Mouse (Mus musculus) hindbrain, embryonic 10.5 days (tissue): Measurements from ENCODE around the gene Gfy. TPM values are rescaled to one million over a fixed set of nuclear protein-coding genes. Genes with fewer than 3 reads are reported as not detected.

ENCODE experiments used
- DNase-seq: peaks from one replicate; pipeline ENCODE4 v3.0.0-alpha.2; 2017; ENCODE audit warnings: low spot score
- H3K27ac ChIP-seq: fragments of 300-500 bp; sonication (generic); 2 replicates; pipeline ENCODE4 v1.5.1; 2016; ENCODE audit warnings: mild to moderate bottlenecking, moderate library complexity
- H3K27me3 ChIP-seq: fragments of 300-500 bp; sonication (generic); 2 replicates; pipeline ENCODE4 v1.6.1; 2016; ENCODE audit warnings: mild to moderate bottlenecking; ENCODE audit not compliant: poor library complexity, insufficient read depth, severe bottlenecking
- H3K36me3 ChIP-seq: fragments of 300-500 bp; sonication (generic); 2 replicates; pipeline ENCODE4 v1.6.1; 2016; ENCODE audit warnings: mild to moderate bottlenecking, moderate library complexity
- H3K4me1 ChIP-seq: fragments of 300-500 bp; sonication (generic); replicated peaks from 2 replicates; pipeline ENCODE4 v1.6.1; 2016; ENCODE audit warnings: mild to moderate bottlenecking
- H3K4me3 ChIP-seq: fragments of 300-500 bp; sonication (generic); 2 replicates; pipeline ENCODE4 v1.5.1; 2016; ENCODE audit warnings: mild to moderate bottlenecking, moderate library complexity
- H3K9me3 ChIP-seq: fragments of 300-500 bp; sonication (generic); 2 replicates; pipeline ENCODE4 v1.6.1; 2016; ENCODE audit warnings: mild to moderate bottlenecking, moderate library complexity
- WGBS: fragments of 180-500 bp; shearing (Covaris S2); methylation state at CpG from one replicate; pipeline ENCODE4 v1.1.7; 2016; 5-methylcytosine and 5-hydroxymethylcytosine counted together
- polyA plus RNA-seq: library from polyadenylated mRNA; unstranded; fragments of >200 nt; fragmentation: Nextera tagmentation; extraction: Ambion mirVana; gene quantifications from 2 replicates; pipeline ENCODE4 v1.2.1, GENCODE M21; 2016

Gene Gfy
- polyA plus RNA-seq, 1 experiment from 2014 or later: not detected

DNA sequence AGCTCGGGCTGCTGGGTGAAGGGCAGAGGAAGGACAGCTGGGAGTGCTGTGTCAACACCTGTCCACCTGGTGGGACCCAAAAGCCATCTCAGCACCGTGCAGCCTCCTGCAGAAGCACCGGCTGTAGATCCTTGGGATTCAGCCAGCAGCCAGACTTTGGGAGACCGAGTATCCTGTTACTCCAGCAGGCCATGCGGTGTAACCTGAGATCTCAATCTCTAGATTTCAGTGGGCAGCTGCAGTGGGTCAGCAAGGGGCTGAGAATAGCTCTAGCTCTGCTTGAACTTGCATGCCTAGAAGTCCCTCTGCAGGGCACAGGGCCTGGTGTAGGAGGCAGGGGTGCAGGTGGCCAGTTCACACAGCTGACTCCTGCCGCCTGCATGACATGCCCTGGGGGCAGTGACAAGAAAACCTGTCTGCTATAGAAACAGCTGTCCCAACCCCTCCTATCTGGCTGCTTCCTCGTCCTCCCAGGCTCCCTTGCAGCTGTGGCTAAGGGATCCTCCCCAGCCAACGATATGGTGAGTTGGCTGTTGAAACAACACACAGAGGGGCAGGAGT is 12.5 kb upstream of the Gfy start:
- Histone ChIP-seq H3K9me3 (no peaks in the 10 kb centered on the region), H3K27me3 (peaks cover 71% of the 10 kb centered on the region), H3K27ac (0 out of 2 replicates have a peak overlapping the region, but pooled peaks have one; percentile 5), H3K4me3 (no peak overlapping the region), H3K4me1 (peaks cover 49% of the 10 kb centered on the region), H3K36me3 (no peaks in the 10 kb centered on the region)
- DNase-seq: peak; percentile 53
- 18% methylated on average over 8 of the region's 8 CpGs for WGBS

DNA sequence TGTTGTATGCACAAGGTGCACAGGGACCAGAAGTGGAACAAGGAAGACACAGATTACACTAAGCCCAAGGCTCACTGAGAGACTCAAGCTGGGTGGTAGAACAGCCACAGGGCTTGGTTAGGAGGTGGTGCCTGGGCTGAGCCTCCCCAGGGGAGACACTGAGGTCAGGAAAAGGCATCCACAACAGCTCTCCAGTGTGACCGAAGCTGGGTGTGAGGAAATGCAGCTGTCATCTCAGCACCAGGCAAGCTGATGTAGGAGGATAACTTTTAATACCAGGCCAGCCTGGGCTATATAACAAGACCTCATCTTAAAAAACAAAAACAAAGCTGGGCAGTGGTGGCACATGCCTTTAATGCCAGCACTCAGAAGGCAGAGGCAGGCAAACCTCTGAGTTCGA is 11.8 kb upstream of the Gfy start:
- Histone ChIP-seq H3K9me3 (no peaks in the 10 kb centered on the region), H3K4me3 (no peak overlapping the region), H3K4me1 (peaks cover 42% of the 10 kb centered on the region), H3K27ac (no peak overlapping the region), H3K36me3 (no peaks in the 10 kb centered on the region), H3K27me3 (peaks cover 74% of the 10 kb centered on the region)
- 74% methylated on average over 2 of the region's 2 CpGs for WGBS
- DNase-seq: no peak

DNA sequence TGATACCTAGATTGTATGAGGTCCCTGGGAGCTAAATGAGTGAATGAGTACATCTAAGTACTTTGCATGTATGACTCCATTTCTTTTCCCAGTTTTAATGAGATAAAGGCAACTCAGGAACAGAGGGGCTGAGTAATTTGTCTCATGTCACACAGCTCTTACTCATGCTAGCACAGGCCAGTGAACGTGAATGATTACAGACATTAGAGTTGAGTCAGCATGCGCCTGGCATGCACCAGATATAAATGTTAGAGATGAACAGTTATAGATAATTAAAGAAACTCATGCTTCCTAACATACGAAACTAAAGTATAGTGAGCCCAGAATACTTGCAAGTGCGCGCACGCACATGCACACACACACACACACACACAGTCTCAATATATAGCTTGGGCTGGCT is 10.8 kb upstream of the Gfy start:
- WGBS: 90% methylated on average over 6 of the region's 6 CpGs
- Histone ChIP-seq H3K9me3 (no peaks in the 10 kb centered on the region), H3K27me3 (peaks cover 75% of the 10 kb centered on the region), H3K4me3 (no peak overlapping the region), H3K4me1 (peaks cover 34% of the 10 kb centered on the region), H3K27ac (no peak overlapping the region), H3K36me3 (no peaks in the 10 kb centered on the region)
- no peak for DNase-seq

DNA sequence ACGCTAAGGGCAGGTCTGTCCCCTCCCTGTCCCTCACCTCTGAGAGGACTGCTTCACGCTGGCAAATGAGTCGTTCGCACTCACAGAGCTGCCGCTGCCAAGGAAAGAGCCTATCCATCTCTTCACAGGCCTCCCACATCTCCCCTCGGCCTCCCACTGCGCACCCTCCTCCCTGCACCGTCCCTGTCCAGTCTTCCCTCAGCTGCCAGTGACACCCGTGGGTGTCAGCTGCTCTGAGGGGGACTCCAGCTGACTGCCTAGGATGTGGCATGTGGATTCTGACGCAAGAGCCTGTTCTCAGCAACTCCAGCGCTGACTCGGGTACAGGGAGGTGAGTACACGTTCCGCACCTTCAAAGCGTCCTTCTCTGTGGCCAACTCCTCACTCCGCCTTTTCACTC is 10.2 kb upstream of the Gfy start:
- WGBS: 59% methylated on average over 16 of the region's 16 CpGs

DNA sequence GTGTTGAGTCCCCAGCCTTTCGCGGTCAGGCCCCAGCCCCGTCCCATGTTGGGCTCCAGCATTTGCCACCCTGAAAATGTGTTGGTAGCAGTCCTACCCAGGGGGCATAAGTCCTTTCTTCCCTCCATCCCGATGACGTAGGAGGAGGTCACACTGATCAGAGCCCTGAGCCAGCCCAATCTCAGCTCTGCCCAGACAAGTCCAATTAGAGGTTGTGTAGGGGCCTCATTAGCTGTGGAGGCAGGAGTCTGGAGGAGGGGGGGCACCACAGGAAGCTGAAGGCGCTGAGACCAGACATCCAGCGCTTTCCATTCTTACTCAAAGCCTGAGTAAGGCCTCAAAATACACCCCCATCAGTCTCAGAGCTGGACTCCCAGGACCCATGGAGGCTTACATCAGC is 6.6 kb upstream of the Gfy start:
- Histone ChIP-seq H3K27me3 (peaks cover 97% of the 10 kb centered on the region), H3K4me1 (peaks cover 31% of the 10 kb centered on the region), H3K36me3 (no peaks in the 10 kb centered on the region), H3K27ac (0 out of 2 replicates have a peak overlapping the region, but pooled peaks have one; percentile 20), H3K4me3 (no peak overlapping the region), H3K9me3 (no peaks in the 10 kb centered on the region)
- 68% methylated on average over 7 of the region's 7 CpGs for WGBS
- DNase-seq: no peak

More for the DNA sequence above, 10.2 kb upstream of the Gfy start:
- DNase-seq: no peak
- Histone ChIP-seq H3K4me1 (peaks cover 34% of the 10 kb centered on the region), H3K9me3 (no peaks in the 10 kb centered on the region), H3K4me3 (no peak overlapping the region), H3K36me3 (no peaks in the 10 kb centered on the region), H3K27ac (no peak overlapping the region), H3K27me3 (peaks cover 81% of the 10 kb centered on the region)

DNA sequence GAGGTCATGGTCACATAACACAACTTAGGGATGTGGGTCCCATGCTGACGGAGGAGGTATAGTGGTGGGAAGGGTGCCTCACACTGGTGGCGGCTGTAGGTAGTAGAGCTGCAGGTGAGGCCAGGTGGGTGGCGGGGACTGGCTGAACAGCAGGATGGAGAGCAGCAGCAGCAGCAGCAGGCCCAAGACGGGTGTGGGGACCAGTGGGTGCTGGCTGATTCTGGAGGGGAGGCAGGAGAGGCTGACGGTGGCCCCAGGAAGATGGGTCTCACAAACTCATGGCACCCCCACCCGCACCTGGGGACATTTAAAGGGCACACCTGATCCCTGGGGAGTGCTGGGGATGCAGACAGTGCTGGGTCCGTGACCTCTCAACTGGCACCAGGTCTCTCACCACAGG is 4.3 kb upstream of the Gfy start:
- Histone ChIP-seq H3K27me3 (peaks cover 99% of the 10 kb centered on the region), H3K27ac (no peak overlapping the region), H3K9me3 (no peaks in the 10 kb centered on the region), H3K4me3 (no peak overlapping the region), H3K4me1 (peaks cover 32% of the 10 kb centered on the region), H3K36me3 (no peaks in the 10 kb centered on the region)
- DNase-seq: no peak
- WGBS: 58% methylated on average over 7 of the region's 7 CpGs

DNA sequence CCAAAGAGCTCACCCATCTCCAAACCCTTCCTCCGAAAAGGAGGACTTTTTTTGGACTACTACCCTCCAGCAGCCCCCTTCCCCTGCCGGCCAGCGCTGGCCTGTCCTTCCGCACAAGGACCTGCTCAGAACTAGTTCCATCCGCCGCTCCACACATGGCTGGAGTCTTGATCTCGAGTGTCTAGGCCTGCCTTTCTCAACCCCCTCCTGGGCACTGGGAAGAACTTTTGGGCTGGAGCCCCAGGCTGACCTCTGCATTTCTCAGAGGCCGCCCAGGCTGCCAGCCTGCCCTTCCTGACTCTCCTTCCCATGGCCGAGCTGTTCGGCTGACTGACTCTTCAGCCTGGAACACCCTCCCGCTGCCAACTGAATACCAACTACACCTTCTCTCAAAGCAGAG is 3.2 kb upstream of the Gfy start:
- H3K36me3 ChIP-seq: no peaks in the 10 kb centered on the region
- no peak for DNase-seq
- 16% methylated on average over 11 of the region's 11 CpGs for WGBS
- no peaks in the 10 kb centered on the region for H3K9me3 ChIP-seq
- peak overlapping the region; percentile 45 for H3K4me3 ChIP-seq
- peaks cover 99% of the 10 kb centered on the region for H3K27me3 ChIP-seq
- no peak overlapping the region for H3K27ac ChIP-seq
- peaks cover 32% of the 10 kb centered on the region for H3K4me1 ChIP-seq

DNA sequence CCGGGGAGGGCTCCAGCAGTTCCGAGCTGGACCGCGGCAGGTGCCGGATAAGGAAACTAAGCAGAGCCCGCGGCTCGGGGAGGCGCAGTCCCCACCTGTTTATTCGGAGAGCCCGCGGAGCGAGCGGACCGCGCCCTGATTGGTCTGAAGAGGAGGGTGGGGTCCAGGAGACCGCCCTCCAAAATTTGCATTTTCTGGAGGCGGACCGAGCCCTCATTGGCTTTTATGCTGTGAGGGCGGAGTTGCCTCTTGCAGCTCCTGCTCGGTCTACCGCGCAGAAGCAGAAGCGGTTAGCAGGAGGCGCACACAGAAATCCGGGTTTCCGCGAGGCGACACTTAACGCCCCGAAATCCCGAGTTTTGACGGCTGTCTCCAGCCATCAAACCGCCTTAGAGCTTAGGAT is 2.8 kb upstream of the Gfy start:
- under 1% methylated on average over 34 of the region's 34 CpGs for WGBS
- H3K4me1 ChIP-seq: peaks cover 34% of the 10 kb centered on the region
- H3K27ac ChIP-seq: no peak overlapping the region
- H3K9me3 ChIP-seq: no peaks in the 10 kb centered on the region
- peak; percentile 89 for DNase-seq
- H3K4me3 ChIP-seq: peak overlapping the region; percentile 45
- H3K36me3 ChIP-seq: no peaks in the 10 kb centered on the region
- peaks cover 100% of the 10 kb centered on the region for H3K27me3 ChIP-seq

DNA sequence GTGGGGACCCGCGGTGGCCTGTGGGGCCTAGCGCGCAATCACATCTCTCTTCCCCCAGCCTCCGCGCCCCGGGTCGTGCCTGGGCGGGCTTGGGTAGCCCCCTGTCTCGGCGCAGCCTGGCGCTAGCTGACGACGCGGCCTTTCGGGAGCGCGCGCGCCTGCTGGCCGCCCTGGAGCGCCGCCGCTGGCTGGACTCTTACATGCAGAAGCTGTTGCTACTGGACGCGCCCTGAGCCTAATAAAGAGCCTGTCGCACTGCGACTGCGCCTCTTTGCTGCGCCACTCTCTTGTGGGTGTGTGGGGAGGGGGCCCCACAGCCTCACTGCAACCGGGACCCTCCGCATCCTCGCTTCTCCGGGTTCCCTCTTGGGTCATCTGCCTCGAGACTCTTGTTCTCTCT is 2.2 kb upstream of the Gfy start:
- Histone ChIP-seq H3K27me3 (peaks cover 100% of the 10 kb centered on the region), H3K36me3 (no peaks in the 10 kb centered on the region), H3K27ac (no peak overlapping the region), H3K4me1 (peaks cover 38% of the 10 kb centered on the region), H3K4me3 (peak overlapping the region; percentile 45), H3K9me3 (no peaks in the 10 kb centered on the region)
- no peak for DNase-seq
- WGBS: 5% methylated on average over 35 of the region's 35 CpGs

DNA sequence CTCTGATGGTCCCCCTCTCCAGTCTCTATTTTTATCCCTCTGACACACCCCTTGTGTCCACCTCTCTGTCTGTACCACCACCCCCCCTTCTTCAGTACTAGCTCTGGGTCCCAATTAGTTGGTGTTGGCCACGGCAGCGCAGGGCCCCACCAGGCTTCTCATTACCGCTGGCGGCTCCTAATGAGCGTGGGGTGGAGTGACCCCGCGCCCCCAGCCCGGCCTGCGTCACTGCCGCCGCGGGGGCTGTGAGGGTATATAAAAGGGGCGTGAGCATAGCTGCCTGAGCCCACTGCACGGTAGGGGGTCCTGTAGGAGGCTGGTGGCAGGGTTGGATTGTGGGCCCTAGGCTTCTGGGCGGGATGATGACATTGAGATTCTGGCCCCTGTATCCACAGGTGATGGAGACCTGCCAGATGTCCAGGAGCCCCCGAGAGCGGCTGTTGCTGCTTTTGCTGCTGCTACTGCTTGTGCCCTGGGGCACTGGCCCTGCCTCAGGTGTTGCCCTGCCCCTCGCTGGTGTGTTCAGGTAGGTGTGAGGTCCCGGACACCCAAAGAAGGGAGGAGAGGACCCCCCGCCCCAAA is 1.6 kb upstream of the Gfy start, which contains the start of gene Pth2:
Gene Pth2 (plus strand): TSS at position 100 of the 582 bp plus-strand sequence.
- H3K27ac ChIP-seq: no peak within 1 kb of the TSS
- peaks cover 100% of the 10 kb centered on the region for H3K27me3 ChIP-seq
- peak within 1 kb of the TSS; percentile 45 for H3K4me3 ChIP-seq
- 24% methylated on average over 20 of the region's 20 CpGs for WGBS
- H3K4me1 ChIP-seq: peaks cover 43% of the 10 kb centered on the region
- H3K36me3 ChIP-seq: no peaks in the 10 kb centered on the region
- H3K9me3 ChIP-seq: no peaks in the 10 kb centered on the region
- DNase-seq: no peak

DNA sequence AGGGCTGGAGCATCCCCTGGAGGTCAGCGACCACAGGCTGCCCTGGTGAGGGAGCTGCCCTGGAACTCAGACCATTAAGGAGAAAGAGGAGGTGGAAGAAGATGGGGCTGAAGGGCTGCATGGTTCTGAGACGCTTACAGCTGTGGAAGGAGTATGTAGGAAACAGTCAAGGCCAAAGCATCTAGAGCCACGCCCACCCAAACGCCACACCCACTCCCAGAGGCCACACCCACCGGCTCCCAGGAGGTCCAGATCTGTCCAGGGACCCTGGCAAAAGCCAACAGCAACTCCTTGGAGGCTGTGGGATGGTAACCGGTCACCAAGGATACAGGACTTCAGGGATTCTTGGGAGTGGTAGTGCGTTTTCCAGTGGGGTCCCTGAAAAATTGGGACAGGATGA is 819 bp downstream of the Gfy start:
- Histone ChIP-seq H3K36me3 (no peaks in the 10 kb centered on the region), H3K4me3 (no peak overlapping the region), H3K9me3 (no peaks in the 10 kb centered on the region), H3K27me3 (peaks cover 99% of the 10 kb centered on the region), H3K27ac (no peak overlapping the region), H3K4me1 (peaks cover 51% of the 10 kb centered on the region)
- WGBS: 19% methylated on average over 7 of the region's 7 CpGs
- no peak for DNase-seq

DNA sequence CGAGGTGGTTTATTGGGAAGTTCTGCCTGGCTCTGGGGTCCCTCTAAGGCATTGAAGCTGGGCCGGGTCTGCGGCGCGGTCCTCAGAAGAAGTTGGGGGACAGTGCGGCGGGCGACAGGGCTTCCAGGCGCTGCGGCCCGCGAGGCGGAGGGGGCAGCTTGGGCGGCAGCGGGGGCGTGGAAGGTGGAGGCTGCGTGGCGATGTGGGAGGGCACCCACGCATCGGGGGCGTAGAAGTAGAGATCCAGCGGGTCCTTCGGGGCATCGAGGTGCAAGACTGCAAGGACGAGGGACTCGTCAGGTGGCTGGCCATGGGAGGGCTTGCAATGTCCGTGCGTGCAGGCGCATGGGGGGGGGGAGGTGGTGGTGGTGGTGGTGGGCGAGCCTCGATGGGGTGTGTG is 3.0 kb downstream of the Gfy start:
- H3K4me1 ChIP-seq: peaks cover 34% of the 10 kb centered on the region
- peaks cover 99% of the 10 kb centered on the region for H3K27me3 ChIP-seq
- H3K9me3 ChIP-seq: peaks cover 13% of the 10 kb centered on the region; the same call in 1 of the 2 replicates
- H3K4me3 ChIP-seq: peak overlapping the region; percentile 38
- no peak overlapping the region for H3K27ac ChIP-seq
- no peak for DNase-seq
- no peaks in the 10 kb centered on the region for H3K36me3 ChIP-seq
- WGBS: 4% methylated on average over 31 of the region's 31 CpGs

DNA sequence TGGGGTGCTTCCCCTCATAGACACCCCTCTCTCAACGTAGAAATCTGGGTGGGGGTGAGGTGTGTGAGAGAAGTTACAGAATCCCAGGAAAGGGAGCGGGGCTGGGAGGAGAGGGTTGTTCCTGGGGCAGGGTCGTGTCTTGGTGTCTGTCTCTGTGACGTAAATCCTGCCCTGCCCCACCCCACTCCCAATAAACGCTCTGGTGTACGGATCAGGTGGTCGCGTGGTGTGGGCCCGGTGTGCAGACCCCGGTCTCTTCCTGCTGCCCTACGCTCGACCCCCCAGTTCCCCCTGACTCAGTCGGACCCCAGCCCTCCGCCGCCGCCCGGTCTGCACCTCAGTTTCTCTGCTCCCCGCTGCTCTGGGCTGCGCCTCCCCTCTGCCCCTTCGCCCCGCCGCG is 3.4 kb downstream of the Gfy start:
- H3K9me3 ChIP-seq: peaks cover 16% of the 10 kb centered on the region; the same call in 1 of the 2 replicates
- H3K4me1 ChIP-seq: peaks cover 30% of the 10 kb centered on the region
- H3K27ac ChIP-seq: no peak overlapping the region
- peaks cover 99% of the 10 kb centered on the region for H3K27me3 ChIP-seq
- peak overlapping the region; percentile 38 for H3K4me3 ChIP-seq
- H3K36me3 ChIP-seq: no peaks in the 10 kb centered on the region
- no peak for DNase-seq
- WGBS: 3% methylated on average over 23 of the region's 23 CpGs
